Mouse (Mus musculus): Measurements from ENCODE around the gene Ppp1r14c. TPM values are rescaled to one million over a fixed set of nuclear protein-coding genes. Genes with fewer than 3 reads are reported as not detected.
"Not testable (repeated sequence)": the region's sequence is repeated elsewhere in the genome, so short reads cannot be mapped to it uniquely, and the experiment has no call there.

Ppp1r14c gene
- total RNA-seq, 2 experiments from 2014 or later, result 14.6 to 16.0 TPM

GRCm38 (mm10) chr10:3396008-3396795, 30.3 kb downstream of the Ppp1r14c start:
- intact Hi-C loops (cut with DNase I), result no loop called here

GRCm38 (mm10) chr10:3397406-3397805, 31.5 kb downstream of the Ppp1r14c start:
- intact Hi-C loops (cut with DNase I), result no loop called here
- no peak for DNase-seq (ENCODE audit: low spot score in 2 of 2)

More at GRCm38 (mm10) chr10:3396008-3396795, 30.3 kb downstream of the Ppp1r14c start:
- DNase-seq (ENCODE audit: low spot score in 2 of 2), result no peak

DNA sequence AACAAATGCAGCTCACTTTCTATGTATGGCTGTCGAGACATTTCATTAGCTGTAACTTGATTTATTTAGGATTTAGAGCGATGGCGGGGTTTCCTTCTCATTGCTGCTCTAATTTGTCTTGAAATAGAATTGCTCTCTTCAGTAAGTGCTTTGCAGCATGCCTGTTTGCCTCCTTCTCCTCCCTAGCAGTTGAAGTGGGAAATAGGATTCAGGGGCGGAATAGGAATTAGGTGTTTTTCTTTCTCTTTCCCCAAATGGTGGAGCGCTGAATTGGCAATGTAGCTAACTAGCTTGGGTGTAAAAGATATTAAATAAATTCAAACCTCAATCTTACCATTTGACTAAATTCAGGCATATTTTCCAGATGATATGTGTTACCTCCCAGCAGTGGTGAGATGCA, 32.2 kb downstream of the Ppp1r14c start:
- intact Hi-C loops (cut with DNase I), result no loop called here
- no peak for DNase-seq (ENCODE audit: low spot score in 2 of 2)

DNA sequence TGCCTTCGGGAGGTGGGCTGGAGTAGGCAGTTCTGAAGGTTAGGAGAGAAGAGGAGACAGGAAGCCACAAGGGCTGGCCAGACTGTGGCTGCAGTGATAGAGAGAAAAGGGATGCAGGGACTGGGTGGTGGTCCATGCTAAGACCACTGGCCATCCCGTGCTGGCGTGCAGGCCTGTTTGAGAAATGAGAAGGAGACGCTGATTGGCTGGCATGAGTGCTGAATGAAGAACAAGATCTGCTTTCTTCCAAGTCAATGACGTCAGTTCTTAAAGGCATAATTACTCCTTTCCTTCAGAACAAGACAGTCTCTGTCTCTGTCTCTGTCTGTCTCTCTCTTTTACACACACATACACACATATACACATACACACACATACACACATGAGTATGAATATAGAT, 36.4 kb downstream of the Ppp1r14c start:
- no peak for DNase-seq (ENCODE audit: low spot score in 2 of 2)
- intact Hi-C loops (cut with DNase I), result no loop called here

DNA sequence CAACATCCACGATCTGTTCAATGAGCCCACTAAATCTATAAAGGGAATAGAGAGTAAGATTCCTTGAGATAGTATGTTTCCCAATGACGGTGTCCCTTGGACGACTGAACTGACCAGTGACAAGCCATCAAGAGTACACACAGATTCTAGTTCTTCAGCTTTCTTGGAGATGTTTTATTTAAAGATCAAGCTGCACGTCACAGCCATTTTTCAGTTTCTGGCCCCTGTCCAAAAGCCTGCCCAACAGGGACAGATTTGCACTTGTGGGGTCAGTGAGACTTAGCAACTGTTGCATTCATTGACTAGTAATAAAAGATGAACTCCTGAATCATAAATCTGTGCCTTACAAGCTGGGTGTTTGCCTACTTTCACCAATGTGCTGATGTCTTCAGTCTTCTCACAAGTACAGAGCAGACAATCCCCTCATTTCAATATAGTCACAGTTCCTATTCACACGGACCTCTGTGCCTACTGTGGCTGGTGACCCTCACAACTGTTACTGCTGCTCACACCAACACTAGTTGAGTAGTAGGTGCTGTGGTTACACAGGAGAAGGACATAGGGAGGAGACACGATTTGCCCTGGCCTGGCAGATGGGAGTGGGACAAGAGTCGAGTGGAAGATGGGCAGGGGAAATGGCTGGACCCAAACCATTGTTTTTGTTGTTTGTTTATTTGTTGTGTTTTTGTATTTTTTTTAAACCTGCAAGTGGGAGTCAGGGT, 37.7 kb downstream of the Ppp1r14c start:
- intact Hi-C loops (cut with DNase I), result no loop called here
- no peak for DNase-seq (ENCODE audit: low spot score in 2 of 2)

DNA sequence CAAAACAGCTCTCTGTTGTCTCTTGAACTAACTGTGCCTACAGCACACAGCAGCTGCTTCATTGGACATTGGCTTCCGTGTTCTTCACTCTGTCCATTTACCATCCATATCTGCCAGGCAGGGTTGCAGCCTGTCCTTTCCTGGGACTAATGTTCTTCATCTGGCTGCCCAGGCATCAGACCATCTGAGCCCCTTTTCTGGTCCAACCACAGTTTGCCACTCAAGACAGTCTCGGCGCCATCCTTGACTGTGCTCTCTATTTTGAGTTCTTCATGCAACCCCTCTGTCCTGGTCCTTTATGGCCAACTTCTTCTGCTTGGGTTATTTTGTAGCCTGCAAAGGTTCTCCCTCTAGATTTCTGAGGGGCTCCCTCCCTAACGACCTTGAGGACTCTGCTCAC, 38.5 kb downstream of the Ppp1r14c start:
- DNase-seq (ENCODE audit: low spot score in 2 of 2), result no peak
- intact Hi-C loops (cut with DNase I), result no loop called here

- no peak for DNase-seq (ENCODE audit: low spot score in 2 of 2)
- intact Hi-C loops (cut with DNase I), result no loop called here
Measured at GRCm38 (mm10) chr10:3406280-3406679, 40.4 kb downstream of the Ppp1r14c start.

DNA sequence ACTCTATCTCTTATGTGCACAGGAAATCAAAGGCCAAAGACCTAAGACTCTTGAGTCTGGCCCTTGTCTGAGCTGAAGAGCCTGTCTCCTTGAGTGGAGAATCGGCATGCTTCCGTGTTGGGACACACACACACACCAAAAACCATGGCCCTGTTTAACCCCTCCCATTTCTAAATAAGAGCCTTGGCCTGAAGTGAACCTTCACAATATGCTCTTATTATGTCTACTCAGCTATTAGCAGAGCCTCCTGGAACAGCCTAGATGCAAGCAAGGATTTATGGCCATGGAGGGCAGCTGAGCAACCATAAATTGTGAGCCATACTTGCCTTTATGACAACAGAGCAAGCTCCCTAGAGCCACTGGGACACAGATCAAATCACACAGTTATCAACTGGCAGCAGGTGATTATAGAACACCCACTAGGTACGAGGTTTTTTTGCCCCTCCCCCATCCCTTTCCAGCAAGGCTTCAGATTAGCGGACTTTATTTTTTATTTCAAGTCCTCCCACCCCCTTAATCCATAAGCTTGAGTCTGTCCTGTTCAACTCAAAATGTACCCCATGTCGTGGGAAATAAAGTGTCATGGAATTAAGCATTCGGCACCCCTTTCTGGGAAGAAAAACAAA, 42.3 kb downstream of the Ppp1r14c start:
- intact Hi-C loops (cut with DNase I), result no loop called here
- DNase-seq (ENCODE audit: low spot score in 2 of 2), result no peak

DNA sequence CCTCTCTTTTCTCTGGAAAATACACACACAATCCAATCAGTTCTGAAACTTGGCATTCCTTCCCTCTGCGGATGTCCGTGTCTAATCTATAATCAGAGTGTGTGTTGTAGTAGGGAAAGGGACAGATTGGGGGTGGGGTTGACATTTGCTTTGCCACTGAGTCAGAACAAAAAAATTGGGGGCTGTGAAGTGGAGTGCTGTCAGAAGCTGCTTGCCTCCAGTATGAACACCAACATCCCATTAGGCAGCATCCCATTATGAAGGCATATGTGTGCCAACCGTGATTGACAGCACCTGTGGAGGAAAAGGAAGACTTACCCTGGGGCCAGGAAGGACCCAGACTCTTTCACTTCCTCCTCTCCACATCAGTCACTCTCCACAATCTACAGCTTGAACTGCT, 42.8 kb downstream of the Ppp1r14c start:
- intact Hi-C loops (cut with DNase I), result no loop called here

GRCm38 (mm10) chr10:3411222-3411621, 45.4 kb downstream of the Ppp1r14c start:
- no peak for DNase-seq (ENCODE audit: low spot score in 2 of 2)
- intact Hi-C loops (cut with DNase I), result no loop called here

More for the DNA sequence above, 42.8 kb downstream of the Ppp1r14c start:
- no peak for DNase-seq (ENCODE audit: low spot score in 2 of 2)

- intact Hi-C loops (cut with DNase I), result no loop called here
- no peak for DNase-seq (ENCODE audit: low spot score in 2 of 2)
Measured at GRCm38 (mm10) chr10:3411639-3412038, 45.8 kb downstream of the Ppp1r14c start.

DNA sequence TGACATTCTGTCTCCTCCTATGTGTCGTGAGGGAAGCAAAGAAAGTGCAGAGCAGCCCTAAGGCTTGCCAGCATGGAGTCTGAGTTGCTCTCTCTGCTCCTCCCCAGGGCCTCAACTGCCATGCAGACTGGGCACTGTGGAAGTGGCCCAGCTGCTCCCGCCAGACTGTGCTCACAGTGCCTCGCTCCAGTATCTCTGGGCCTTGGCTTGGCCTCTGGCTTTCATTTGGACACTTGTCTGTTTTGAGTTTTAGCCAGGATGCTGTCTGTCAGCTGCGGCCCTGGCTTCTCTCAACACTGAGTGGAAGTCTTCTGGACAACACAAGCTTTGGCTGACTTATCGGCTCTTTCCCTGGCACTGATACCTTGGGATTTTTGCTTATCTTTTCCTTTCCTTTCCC, 49.0 kb downstream of the Ppp1r14c start:
- DNase-seq (ENCODE audit: low spot score in 2 of 2), result no peak
- intact Hi-C loops (cut with DNase I), result loop anchor here (5.0 kb wide), 1 partner anchor 48 kb away; the partner anchor contains the start of gene Ppp1r14c

DNA sequence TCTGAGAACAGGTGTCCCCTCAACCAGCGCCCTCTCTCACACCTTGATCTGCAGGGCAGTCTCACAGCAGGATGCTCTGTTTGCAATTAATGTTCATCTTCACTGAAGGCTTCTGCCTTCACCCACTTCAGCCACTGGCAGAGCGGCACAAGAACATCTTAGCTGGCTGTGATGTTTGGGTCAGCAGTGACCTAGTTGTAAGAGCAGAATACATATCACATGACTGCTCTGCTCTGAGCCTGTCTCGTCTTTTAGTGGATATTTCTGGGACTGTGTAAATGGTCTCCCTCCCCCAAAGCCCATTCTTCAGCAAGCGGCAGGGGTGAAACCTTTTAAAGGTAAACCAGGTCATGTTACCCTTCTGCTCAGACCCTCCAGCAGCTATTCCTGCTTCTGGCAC, 50.7 kb downstream of the Ppp1r14c start:
- intact Hi-C loops (cut with DNase I), result loop anchor here (5.0 kb wide), 1 partner anchor 49 kb away; the partner anchor contains the start of gene Ppp1r14c
- DNase-seq (ENCODE audit: low spot score in 2 of 2), result no peak

- intact Hi-C loops (cut with DNase I), result loop anchor here (5.0 kb wide), 1 partner anchor 50 kb away; the partner anchor contains the start of gene Ppp1r14c
- DNase-seq (ENCODE audit: low spot score in 2 of 2), result no peak
Measured at GRCm38 (mm10) chr10:3417408-3417807, 51.6 kb downstream of the Ppp1r14c start.

DNA sequence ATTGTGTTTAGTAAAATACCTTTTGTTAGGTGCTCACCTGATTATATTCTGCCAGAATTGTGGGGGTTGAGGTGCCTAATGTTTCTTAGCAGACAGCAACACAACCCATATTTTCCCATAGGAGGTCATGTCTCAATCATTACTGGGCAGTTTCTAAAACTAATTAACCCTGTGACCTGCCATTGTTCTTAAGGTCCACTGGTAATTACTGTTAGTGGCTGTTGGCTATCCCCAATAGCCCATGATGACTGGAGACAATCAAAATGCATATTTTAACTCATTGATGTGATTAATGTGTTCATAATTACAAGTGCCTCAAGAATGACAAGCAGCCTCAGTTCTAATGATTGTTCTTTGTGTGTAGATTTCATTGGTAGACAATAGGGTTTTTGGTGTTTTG, 58.2 kb downstream of the Ppp1r14c start:
- DNase-seq (ENCODE audit: low spot score in 2 of 2), result no peak
- intact Hi-C loops (cut with DNase I), result no loop called here

GRCm38 (mm10) chr10:3427689-3428399, 62.0 kb downstream of the Ppp1r14c start:
- DNase-seq (ENCODE audit: low spot score in 2 of 2), result no peak
- intact Hi-C loops (cut with DNase I), result no loop called here

DNA sequence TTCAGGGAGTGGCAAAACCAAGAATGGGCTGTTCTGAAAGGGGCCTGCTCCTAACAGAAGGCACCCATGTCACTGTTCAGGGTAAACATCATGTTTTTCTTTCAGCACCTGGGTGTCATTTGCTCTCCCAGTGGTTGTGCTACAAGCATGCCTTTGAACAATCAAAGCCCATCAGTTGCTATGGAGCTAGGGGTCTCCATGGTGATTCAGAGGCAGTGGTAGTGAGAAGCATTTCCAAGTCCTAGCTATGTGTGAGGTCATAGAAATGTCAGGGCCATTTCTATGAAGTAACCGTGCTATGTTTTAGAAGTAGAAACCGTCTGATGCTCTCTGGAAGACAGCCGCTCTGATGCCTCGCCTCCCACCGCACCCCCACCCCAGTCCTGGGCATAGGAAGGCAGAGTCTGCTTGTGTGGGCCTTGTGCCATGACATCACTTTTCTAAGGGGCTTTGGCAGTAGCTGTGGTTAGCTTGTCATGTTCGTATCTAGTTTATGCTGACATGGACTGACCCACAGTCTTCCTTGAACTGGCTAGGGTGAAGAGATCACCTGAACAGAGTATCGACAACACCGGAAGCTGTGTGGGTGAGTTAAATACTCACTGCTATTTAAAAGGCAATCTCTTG, 69.1 kb downstream of the Ppp1r14c start:
- DNase-seq (ENCODE audit: low spot score in 2 of 2), result no peak
- intact Hi-C loops (cut with DNase I), result no loop called here

DNA sequence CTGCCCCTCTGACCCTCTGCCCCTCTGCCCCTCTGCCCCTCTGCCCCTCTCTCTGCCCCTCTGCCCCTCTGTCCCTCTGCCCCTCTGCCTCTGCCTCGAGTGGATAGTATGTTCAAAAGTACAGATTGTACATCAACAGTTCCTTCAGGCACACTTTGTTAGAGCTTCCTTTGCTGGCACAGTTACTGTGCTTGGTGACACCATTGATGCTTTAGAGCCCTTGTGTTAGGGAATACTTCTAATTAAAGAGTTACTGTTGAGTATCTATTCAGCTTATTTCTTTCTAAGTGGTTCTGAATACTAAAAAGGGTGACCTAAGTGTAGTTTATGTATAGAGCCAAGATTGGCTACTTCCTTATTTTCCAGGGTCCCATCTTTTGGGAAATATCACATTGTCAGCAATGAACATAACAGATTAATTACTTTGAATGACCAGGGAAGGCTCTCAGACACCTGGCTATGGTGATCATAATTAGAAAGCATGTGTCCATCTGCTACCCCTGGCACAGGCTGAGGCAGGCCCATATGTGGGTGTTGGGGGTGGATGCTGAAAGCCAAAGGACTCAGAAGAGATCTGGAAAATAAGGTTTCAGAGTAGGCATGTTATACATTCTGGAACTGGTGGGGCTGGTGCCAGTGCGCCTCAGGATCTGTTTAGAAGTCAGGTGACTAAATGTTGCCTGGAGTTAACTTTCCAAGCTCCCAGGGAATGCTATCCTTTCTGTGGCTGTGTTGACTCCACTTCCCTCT, 75.0 kb downstream of the Ppp1r14c start:
- peak in 1 of 2 experiments; percentile 13 for DNase-seq (ENCODE audit: low spot score in 2 of 2)
- intact Hi-C loops (cut with DNase I), result no loop called here

- DNase-seq (ENCODE audit: low spot score in 2 of 2); intact Hi-C loops (cut with DNase I): not testable (repeated sequence)
Measured at GRCm38 (mm10) chr10:3446748-3447147, 80.9 kb downstream of the Ppp1r14c start.

All from left cerebral cortex, postnatal 36 days (tissue).